Comparison of ENCODE assay signal across 15 mouse cellular contexts in genomic region chr9:31983759-31984586, GRCm38 (mm10).
DNase-seq lines count a peak whose midpoint lies in the region; ATAC-seq and TF ChIP-seq lines count a peak whose summit lies in the region.
"Had no signal": no experiment of that assay in that cellular context is flagged by ENCODE, and none has a peak within 500 bp of the region (broad histone marks: within the 10 kb centered on the region; RNA-seq: fewer than 3 reads in every experiment).

No protein-coding gene starts in this region.

- no peak for DNase-seq in forebrain, embryonic 10.5 days (ENCODE audit: extremely low spot score, low spot score)
- DNase-seq in forebrain, postnatal 0 days = no peak
- no peak for DNase-seq in liver, postnatal 0 days
- no peak for DNase-seq in liver, embryonic 11.5 days (ENCODE audit: low spot score)
- DNase-seq in lung, postnatal 36 days = peak; percentile 10
- no peak for DNase-seq in cerebellum, postnatal 10 days
- DNase-seq: cerebellum, adult 9-10 months; layer of hippocampus, postnatal 36 days; thymus, adult 18-20 months had no signal

- no peak overlapping the region for H3K9ac ChIP-seq in forebrain, postnatal 0 days
- no peak overlapping the region for H3K9ac ChIP-seq in liver, postnatal 0 days (replicated peaks)
- no peak overlapping the region for H3K9ac ChIP-seq in liver, embryonic 11.5 days (ENCODE audit: low read depth, low read length)
- H3K9ac ChIP-seq in heart, embryonic 13.5 days = peak overlapping the region; percentile 34; the same call in 1 of the 2 replicates
- H3K9ac ChIP-seq: embryonic facial prominence, embryonic 12.5 days; limb, embryonic 12.5 days; neural tube, embryonic 15.5 days had no signal

- WGBS in forebrain, embryonic 10.5 days = 70% methylated on average over 12 of the region's 12 CpGs
- 60% methylated on average over 12 of the region's 12 CpGs for WGBS in forebrain, postnatal 0 days
- 57% methylated on average over 12 of the region's 12 CpGs for WGBS in liver, postnatal 0 days (ENCODE audit: insufficient replicate concordance)
- WGBS in liver, embryonic 11.5 days = 64% methylated on average over 12 of the region's 12 CpGs
- 34% methylated on average over 12 of the region's 12 CpGs for WGBS in heart, embryonic 13.5 days

- no peaks in the 10 kb centered on the region for H3K36me3 ChIP-seq in forebrain, embryonic 10.5 days (replicated peaks)
- H3K36me3 ChIP-seq in forebrain, postnatal 0 days (ENCODE audit: insufficient read depth) = no peaks in the 10 kb centered on the region
- no peaks in the 10 kb centered on the region for H3K36me3 ChIP-seq in liver, postnatal 0 days (replicated peaks; ENCODE audit: insufficient read depth, low read length)
- H3K36me3 ChIP-seq in liver, embryonic 11.5 days (ENCODE audit: control insufficient read depth, insufficient read depth, low read length) = no peaks in the 10 kb centered on the region
- no peaks in the 10 kb centered on the region for H3K36me3 ChIP-seq in heart, embryonic 13.5 days
- H3K36me3 ChIP-seq: embryonic facial prominence, embryonic 12.5 days; G1E; limb, embryonic 12.5 days; neural tube, embryonic 15.5 days had no signal

- no peak for ATAC-seq in forebrain, postnatal 0 days
- no peak for ATAC-seq in liver, postnatal 0 days
- ATAC-seq in liver, embryonic 11.5 days (replicated peaks; ENCODE audit: low FRiP score) = no peak
- no peak for ATAC-seq in heart, embryonic 13.5 days (ENCODE audit: extremely low read depth, insufficient number of reproducible peaks, low FRiP score, low TSS enrichment)
- ATAC-seq: intestine, postnatal 0 days had no signal

- peak overlapping the region; percentile 11; the same call in 1 of the 2 replicates for H3K27ac ChIP-seq in forebrain, embryonic 10.5 days
- H3K27ac ChIP-seq in forebrain, postnatal 0 days (ENCODE audit: low read depth, low read length) = no peak overlapping the region
- 0 out of 2 replicates have a peak overlapping the region, but pooled peaks have one; percentile 22 for H3K27ac ChIP-seq in liver, postnatal 0 days (ENCODE audit: low read depth)
- H3K27ac ChIP-seq in liver, embryonic 11.5 days (ENCODE audit: low read depth, low read length) = no peak overlapping the region
- peak overlapping the region; percentile 73 for H3K27ac ChIP-seq in heart, embryonic 13.5 days (replicated peaks)
- H3K27ac ChIP-seq: embryonic facial prominence, embryonic 12.5 days; limb, embryonic 12.5 days; neural tube, embryonic 15.5 days had no signal

- no peak for TF ChIP-seq CTCF in forebrain, postnatal 0 days (IDR thresholded peaks at IDR 0.05; ENCODE audit: low read depth)
- TF ChIP-seq CTCF in liver, postnatal 0 days (IDR thresholded peaks at IDR 0.05; ENCODE audit: low read depth) = no peak

- TF ChIP-seq EP300 in liver, postnatal 0 days (IDR thresholded peaks at IDR 0.05; ENCODE audit: low read depth) = no peak

- H3K4me2 ChIP-seq in forebrain, postnatal 0 days (ENCODE audit: low read depth) = no peak overlapping the region
- no peak overlapping the region for H3K4me2 ChIP-seq in liver, postnatal 0 days (ENCODE audit: low read depth, low read length)
- H3K4me2 ChIP-seq in liver, embryonic 11.5 days = no peak overlapping the region
- 0 out of 2 replicates have a peak overlapping the region, but pooled peaks have one; percentile 18 for H3K4me2 ChIP-seq in heart, embryonic 13.5 days
- H3K4me2 ChIP-seq: embryonic facial prominence, embryonic 12.5 days; limb, embryonic 12.5 days; neural tube, embryonic 15.5 days had no signal

- no peak overlapping the region for H3K4me3 ChIP-seq in forebrain, embryonic 10.5 days
- no peak overlapping the region for H3K4me3 ChIP-seq in forebrain, postnatal 0 days (ENCODE audit: low read depth, low read length)
- H3K4me3 ChIP-seq in liver, postnatal 0 days (ENCODE audit: low read depth, low read length) = no peak overlapping the region
- no peak overlapping the region for H3K4me3 ChIP-seq in liver, embryonic 11.5 days (ENCODE audit: low read depth, low read length)
- H3K4me3 ChIP-seq in heart, embryonic 13.5 days = no peak overlapping the region
- H3K4me3 ChIP-seq: embryonic facial prominence, embryonic 12.5 days; limb, embryonic 12.5 days; neural tube, embryonic 15.5 days had no signal

- no peaks in the 10 kb centered on the region for H3K27me3 ChIP-seq in forebrain, embryonic 10.5 days (ENCODE audit: poor library complexity, severe bottlenecking)
- H3K27me3 ChIP-seq in forebrain, postnatal 0 days (ENCODE audit: insufficient read depth, low read length) = no peaks in the 10 kb centered on the region
- H3K27me3 ChIP-seq in liver, postnatal 0 days (ENCODE audit: insufficient read depth, low read length) = no peaks in the 10 kb centered on the region
- H3K27me3 ChIP-seq in liver, embryonic 11.5 days (replicated peaks; ENCODE audit: control insufficient read depth, insufficient read depth, low read length) = no peaks in the 10 kb centered on the region
- no peaks in the 10 kb centered on the region for H3K27me3 ChIP-seq in heart, embryonic 13.5 days (replicated peaks)
- H3K27me3 ChIP-seq: embryonic facial prominence, embryonic 12.5 days; limb, embryonic 12.5 days; neural tube, embryonic 15.5 days had no signal

- H3K9me3 ChIP-seq in forebrain, embryonic 10.5 days = no peaks in the 10 kb centered on the region
- no peaks in the 10 kb centered on the region for H3K9me3 ChIP-seq in forebrain, postnatal 0 days (ENCODE audit: low read length)
- H3K9me3 ChIP-seq in liver, postnatal 0 days (ENCODE audit: low read length) = no peaks in the 10 kb centered on the region
- H3K9me3 ChIP-seq in liver, embryonic 11.5 days (ENCODE audit: control insufficient read depth, low read length) = no peaks in the 10 kb centered on the region
- no peaks in the 10 kb centered on the region for H3K9me3 ChIP-seq in heart, embryonic 13.5 days
- H3K9me3 ChIP-seq: embryonic facial prominence, embryonic 12.5 days; limb, embryonic 12.5 days; neural tube, embryonic 15.5 days had no signal

- peaks cover 12% of the 10 kb centered on the region for H3K4me1 ChIP-seq in forebrain, embryonic 10.5 days
- no peaks in the 10 kb centered on the region; the same call in 1 of the 2 replicates for H3K4me1 ChIP-seq in forebrain, postnatal 0 days (ENCODE audit: insufficient read depth)
- H3K4me1 ChIP-seq in liver, postnatal 0 days (ENCODE audit: insufficient read depth) = no peaks in the 10 kb centered on the region
- H3K4me1 ChIP-seq in liver, embryonic 11.5 days (replicated peaks; ENCODE audit: control insufficient read depth, insufficient read depth, low read length) = no peaks in the 10 kb centered on the region
- peaks cover 46% of the 10 kb centered on the region for H3K4me1 ChIP-seq in heart, embryonic 13.5 days

Comparison
In these comparisons a context has a peak if more than half of its experiments do, and no peak if none do; other contexts are left out.
1. H3K27ac ChIP-seq: peak in forebrain, embryonic 10.5 days (single experiment), liver, postnatal 0 days (single experiment) and heart, embryonic 13.5 days (single experiment); none in forebrain, postnatal 0 days (single experiment) and liver, embryonic 11.5 days (single experiment).